Mouse (Mus musculus): ENCODE measurements around the gene Atmin. TPM values are rescaled to one million over a fixed set of nuclear protein-coding genes. Genes with fewer than 3 reads are reported as not detected.
A peak's percentile ranks its signal among the peaks of the same experiment; 100 is the strongest.

The Atmin gene
- polyA plus RNA-seq, 1 experiment from 2014 or later: 26.2 TPM

GRCm38 (mm10) chr8:116978052-116978451 lies 34.9 kb downstream of the Atmin start:
- no peak for ATAC-seq (ENCODE audit: low FRiP score)
- 30% methylated on average over 8 of the region's 8 CpGs for WGBS
- peaks cover 6% of the 10 kb centered on the region for H3K36me3 ChIP-seq (replicated peaks; ENCODE audit: control insufficient read depth, insufficient read depth)
- H3K4me2 ChIP-seq (replicated peaks): peak overlapping the region; percentile 68
- H3K4me3 ChIP-seq (replicated peaks; ENCODE audit: low read length): peak overlapping the region; percentile 57
- no peak overlapping the region; the same call in 1 of the 2 replicates for H3K27ac ChIP-seq
- peaks cover 3% of the 10 kb centered on the region; the same call in 1 of the 2 replicates for H3K4me1 ChIP-seq (replicated peaks; ENCODE audit: control insufficient read depth, insufficient read depth, low read length)
- H3K9me3 ChIP-seq (ENCODE audit: control insufficient read depth, low read length): no peaks in the 10 kb centered on the region
- H3K9ac ChIP-seq: peak overlapping the region; percentile 53
- DNase-seq (ENCODE audit: low spot score): no peak
- no peaks in the 10 kb centered on the region for H3K27me3 ChIP-seq (ENCODE audit: control insufficient read depth, insufficient read depth, low read length)

GRCm38 (mm10) chr8:116978631-116979256 lies 35.6 kb downstream of the Atmin start, which contains the start of gene 1700030J22Rik:
Gene 1700030J22Rik, minus strand, starts transcription at chr8:116978959.
- Histone ChIP-seq H3K36me3 (replicated peaks; ENCODE audit: control insufficient read depth, insufficient read depth) (peaks cover 12% of the 10 kb centered on the region; the same call in 1 of the 2 replicates), H3K4me2 (replicated peaks) (peak within 1 kb of the TSS; percentile 68), H3K27ac (no peak within 1 kb of the TSS; the same call in 1 of the 2 replicates), H3K27me3 (ENCODE audit: control insufficient read depth, insufficient read depth, low read length) (no peaks in the 10 kb centered on the region), H3K9ac (peak within 1 kb of the TSS; percentile 53), H3K4me1 (replicated peaks; ENCODE audit: control insufficient read depth, insufficient read depth, low read length) (peaks cover 3% of the 10 kb centered on the region; the same call in 1 of the 2 replicates), H3K4me3 (replicated peaks; ENCODE audit: low read length) (peak within 1 kb of the TSS; percentile 57), H3K9me3 (ENCODE audit: control insufficient read depth, low read length) (no peaks in the 10 kb centered on the region)
- WGBS: under 1% methylated on average over 46 of the region's 46 CpGs
- peak; percentile 98 for ATAC-seq (ENCODE audit: low FRiP score)
- DNase-seq (ENCODE audit: low spot score): peak; percentile 99

- Histone ChIP-seq H3K9ac (no peak overlapping the region), H3K36me3 (replicated peaks; ENCODE audit: control insufficient read depth, insufficient read depth) (peaks cover 12% of the 10 kb centered on the region; the same call in 1 of the 2 replicates), H3K4me3 (replicated peaks; ENCODE audit: low read length) (no peak overlapping the region), H3K9me3 (ENCODE audit: control insufficient read depth, low read length) (no peaks in the 10 kb centered on the region), H3K4me2 (replicated peaks) (no peak overlapping the region), H3K27me3 (ENCODE audit: control insufficient read depth, insufficient read depth, low read length) (no peaks in the 10 kb centered on the region), H3K4me1 (replicated peaks; ENCODE audit: control insufficient read depth, insufficient read depth, low read length) (peaks cover 3% of the 10 kb centered on the region; the same call in 1 of the 2 replicates), H3K27ac (no peak overlapping the region)
- ATAC-seq (ENCODE audit: low FRiP score) (no peak), DNase-seq (ENCODE audit: low spot score) (peak; percentile 73)
- WGBS: 16% methylated on average over 4 of the region's 4 CpGs
Observed at GRCm38 (mm10) chr8:116980117-116980516, 36.9 kb downstream of the Atmin start.

- ATAC-seq (ENCODE audit: low FRiP score): no peak
- WGBS: 95% methylated on average over 3 of the region's 3 CpGs
Observed at GRCm38 (mm10) chr8:116989842-116990241, 46.6 kb downstream of the Atmin start.

GRCm38 (mm10) chr8:116991241-116991640 lies 48.0 kb downstream of the Atmin start:
- ATAC-seq (ENCODE audit: low FRiP score): no peak
- WGBS: 89% methylated on average over 8 of the region's 8 CpGs

More at GRCm38 (mm10) chr8:116989842-116990241, 46.6 kb downstream of the Atmin start:
- no peak overlapping the region for H3K9ac ChIP-seq
- H3K9me3 ChIP-seq (ENCODE audit: control insufficient read depth, low read length): no peaks in the 10 kb centered on the region
- peaks cover 12% of the 10 kb centered on the region; the same call in 1 of the 2 replicates for H3K4me1 ChIP-seq (replicated peaks; ENCODE audit: control insufficient read depth, insufficient read depth, low read length)
- no peak overlapping the region for H3K4me3 ChIP-seq (replicated peaks; ENCODE audit: low read length)
- H3K36me3 ChIP-seq (replicated peaks; ENCODE audit: control insufficient read depth, insufficient read depth): peaks cover 10% of the 10 kb centered on the region; the same call in 1 of the 2 replicates
- H3K4me2 ChIP-seq (replicated peaks): no peak overlapping the region
- no peak overlapping the region for H3K27ac ChIP-seq
- H3K27me3 ChIP-seq (ENCODE audit: control insufficient read depth, insufficient read depth, low read length): no peaks in the 10 kb centered on the region
- no peak for DNase-seq (ENCODE audit: low spot score)

GRCm38 (mm10) chr8:116992176-116992971 lies 49.2 kb downstream of the Atmin start:
- 11% methylated on average over 23 of the region's 23 CpGs for WGBS
- ATAC-seq (ENCODE audit: low FRiP score): no peak

More at GRCm38 (mm10) chr8:116991241-116991640, 48.0 kb downstream of the Atmin start:
- H3K27me3 ChIP-seq (ENCODE audit: control insufficient read depth, insufficient read depth, low read length): no peaks in the 10 kb centered on the region
- no peak overlapping the region for H3K4me2 ChIP-seq (replicated peaks)
- no peak overlapping the region for H3K9ac ChIP-seq
- peaks cover 9% of the 10 kb centered on the region; the same call in 1 of the 2 replicates for H3K36me3 ChIP-seq (replicated peaks; ENCODE audit: control insufficient read depth, insufficient read depth)
- H3K27ac ChIP-seq: no peak overlapping the region
- H3K4me3 ChIP-seq (replicated peaks; ENCODE audit: low read length): no peak overlapping the region
- no peaks in the 10 kb centered on the region for H3K9me3 ChIP-seq (ENCODE audit: control insufficient read depth, low read length)
- DNase-seq (ENCODE audit: low spot score): no peak
- H3K4me1 ChIP-seq (replicated peaks; ENCODE audit: control insufficient read depth, insufficient read depth, low read length): peaks cover 12% of the 10 kb centered on the region; the same call in 1 of the 2 replicates

GRCm38 (mm10) chr8:116993095-116993867 lies 50.1 kb downstream of the Atmin start, which contains the start of gene Gcsh:
Gene Gcsh, minus strand, starts transcription at chr8:116993537.
- H3K9ac ChIP-seq: peak within 1 kb of the TSS; percentile 53
- H3K27ac ChIP-seq: no peak within 1 kb of the TSS
- H3K9me3 ChIP-seq (ENCODE audit: control insufficient read depth, low read length): no peaks in the 10 kb centered on the region
- H3K4me2 ChIP-seq (replicated peaks): peak within 1 kb of the TSS; percentile 89
- ATAC-seq (ENCODE audit: low FRiP score) (peak; percentile 100), DNase-seq (ENCODE audit: low spot score) (peak; percentile 94)
- WGBS: under 1% methylated on average over 56 of the region's 56 CpGs
- H3K4me1 ChIP-seq (replicated peaks; ENCODE audit: control insufficient read depth, insufficient read depth, low read length): peaks cover 12% of the 10 kb centered on the region; the same call in 1 of the 2 replicates
- peak within 1 kb of the TSS; percentile 62 for H3K4me3 ChIP-seq (replicated peaks; ENCODE audit: low read length)
- H3K36me3 ChIP-seq (replicated peaks; ENCODE audit: control insufficient read depth, insufficient read depth): no peaks in the 10 kb centered on the region
- H3K27me3 ChIP-seq (ENCODE audit: control insufficient read depth, insufficient read depth, low read length): no peaks in the 10 kb centered on the region

More at GRCm38 (mm10) chr8:116992176-116992971, 49.2 kb downstream of the Atmin start:
- Histone ChIP-seq H3K4me1 (replicated peaks; ENCODE audit: control insufficient read depth, insufficient read depth, low read length) (peaks cover 12% of the 10 kb centered on the region; the same call in 1 of the 2 replicates), H3K27ac (no peak overlapping the region), H3K4me2 (replicated peaks) (peak overlapping the region; percentile 89), H3K9ac (peak overlapping the region; percentile 53; the same call in 1 of the 2 replicates), H3K4me3 (replicated peaks; ENCODE audit: low read length) (peak overlapping the region; percentile 62), H3K36me3 (replicated peaks; ENCODE audit: control insufficient read depth, insufficient read depth) (no peaks in the 10 kb centered on the region), H3K9me3 (ENCODE audit: control insufficient read depth, low read length) (no peaks in the 10 kb centered on the region), H3K27me3 (ENCODE audit: control insufficient read depth, insufficient read depth, low read length) (no peaks in the 10 kb centered on the region)
- DNase-seq (ENCODE audit: low spot score): no peak

GRCm38 (mm10) chr8:116994016-116994716 lies 51.0 kb downstream of the Atmin start:
- WGBS: 69% methylated on average over 11 of the region's 11 CpGs
- H3K36me3 ChIP-seq (replicated peaks; ENCODE audit: control insufficient read depth, insufficient read depth): no peaks in the 10 kb centered on the region
- no peaks in the 10 kb centered on the region for H3K27me3 ChIP-seq (ENCODE audit: control insufficient read depth, insufficient read depth, low read length)
- peak overlapping the region; percentile 62 for H3K4me3 ChIP-seq (replicated peaks; ENCODE audit: low read length)
- H3K9ac ChIP-seq: 0 out of 2 replicates have a peak overlapping the region, but pooled peaks have one; percentile 28
- peaks cover 12% of the 10 kb centered on the region; the same call in 1 of the 2 replicates for H3K4me1 ChIP-seq (replicated peaks; ENCODE audit: control insufficient read depth, insufficient read depth, low read length)
- no peak overlapping the region for H3K27ac ChIP-seq
- no peak for ATAC-seq (ENCODE audit: low FRiP score)
- H3K4me2 ChIP-seq (replicated peaks): peak overlapping the region; percentile 89
- no peak for DNase-seq (ENCODE audit: low spot score)
- no peaks in the 10 kb centered on the region for H3K9me3 ChIP-seq (ENCODE audit: control insufficient read depth, low read length)

Data from hindbrain, embryonic 14.5 days (tissue).